Mouse (Mus musculus): ENCODE measurements around the gene Med13l. TPM values are rescaled to one million over a fixed set of nuclear protein-coding genes. Genes with fewer than 3 reads are reported as not detected.

Gene Med13l
- polyA plus RNA-seq, 1 experiment, result 7.3 TPM

- Histone ChIP-seq H3K36me3 (ENCODE audit: control insufficient read depth, insufficient read depth, low read length) (no peaks in the 10 kb centered on the region), H3K4me3 (ENCODE audit: control insufficient read depth, low read depth, low read length) (no peak overlapping the region), H3K4me1 (ENCODE audit: control insufficient read depth, insufficient read depth, low read length) (peaks cover 9% of the 10 kb centered on the region), H3K27ac (ENCODE audit: control insufficient read depth, insufficient read depth, low read depth, low read length) (no peak overlapping the region), H3K27me3 (ENCODE audit: control insufficient read depth, insufficient read depth, low read length) (no peaks in the 10 kb centered on the region)
- TF ChIP-seq CTCF (IDR thresholded peaks at IDR 0.05; ENCODE audit: control insufficient read depth, insufficient read depth, insufficient replicate concordance, low read depth, low read length), result no peak
- no peak for TF ChIP-seq POLR2A (IDR thresholded peaks at IDR 0.05; ENCODE audit: control insufficient read depth, low read depth, low read length)
These were observed 97.9 kb downstream of the Med13l start for GRCm38 (mm10) chr5:118658256-118658837.

- Histone ChIP-seq H3K4me1 (ENCODE audit: control insufficient read depth, insufficient read depth, low read length) (peaks cover 9% of the 10 kb centered on the region), H3K27me3 (ENCODE audit: control insufficient read depth, insufficient read depth, low read length) (no peaks in the 10 kb centered on the region), H3K36me3 (ENCODE audit: control insufficient read depth, insufficient read depth, low read length) (no peaks in the 10 kb centered on the region), H3K27ac (ENCODE audit: control insufficient read depth, insufficient read depth, low read depth, low read length) (no peak overlapping the region), H3K4me3 (ENCODE audit: control insufficient read depth, low read depth, low read length) (no peak overlapping the region)
- TF ChIP-seq POLR2A (IDR thresholded peaks at IDR 0.05; ENCODE audit: control insufficient read depth, low read depth, low read length) (no peak), CTCF (IDR thresholded peaks at IDR 0.05; ENCODE audit: control insufficient read depth, insufficient read depth, insufficient replicate concordance, low read depth, low read length) (no peak)
These were observed 99.2 kb downstream of the Med13l start for GRCm38 (mm10) chr5:118659713-118660112.

- no peaks in the 10 kb centered on the region for H3K36me3 ChIP-seq (ENCODE audit: control insufficient read depth, insufficient read depth, low read length)
- H3K4me1 ChIP-seq (ENCODE audit: control insufficient read depth, insufficient read depth, low read length), result peaks cover 7% of the 10 kb centered on the region
- no peaks in the 10 kb centered on the region for H3K27me3 ChIP-seq (ENCODE audit: control insufficient read depth, insufficient read depth, low read length)
- no peak overlapping the region for H3K4me3 ChIP-seq (ENCODE audit: control insufficient read depth, low read depth, low read length)
- no peak for TF ChIP-seq CTCF (IDR thresholded peaks at IDR 0.05; ENCODE audit: control insufficient read depth, insufficient read depth, insufficient replicate concordance, low read depth, low read length)
- no peak for TF ChIP-seq POLR2A (IDR thresholded peaks at IDR 0.05; ENCODE audit: control insufficient read depth, low read depth, low read length)
- no peak overlapping the region for H3K27ac ChIP-seq (ENCODE audit: control insufficient read depth, insufficient read depth, low read depth, low read length)
These were observed 101.3 kb downstream of the Med13l start for GRCm38 (mm10) chr5:118661751-118662150.

GRCm38 (mm10) chr5:118663999-118664398, 103.5 kb downstream of the Med13l start:
- Histone ChIP-seq H3K4me1 (ENCODE audit: control insufficient read depth, insufficient read depth, low read length) (peaks cover 2% of the 10 kb centered on the region; the same call in 1 of the 2 replicates), H3K27me3 (ENCODE audit: control insufficient read depth, insufficient read depth, low read length) (no peaks in the 10 kb centered on the region), H3K27ac (ENCODE audit: control insufficient read depth, insufficient read depth, low read depth, low read length) (no peak overlapping the region), H3K36me3 (ENCODE audit: control insufficient read depth, insufficient read depth, low read length) (no peaks in the 10 kb centered on the region), H3K4me3 (ENCODE audit: control insufficient read depth, low read depth, low read length) (no peak overlapping the region)
- TF ChIP-seq CTCF (IDR thresholded peaks at IDR 0.05; ENCODE audit: control insufficient read depth, insufficient read depth, insufficient replicate concordance, low read depth, low read length), result no peak
- TF ChIP-seq POLR2A (IDR thresholded peaks at IDR 0.05; ENCODE audit: control insufficient read depth, low read depth, low read length), result no peak

GRCm38 (mm10) chr5:118665023-118665422, 104.5 kb downstream of the Med13l start:
- TF ChIP-seq POLR2A (IDR thresholded peaks at IDR 0.05; ENCODE audit: control insufficient read depth, low read depth, low read length) (no peak), CTCF (IDR thresholded peaks at IDR 0.05; ENCODE audit: control insufficient read depth, insufficient read depth, insufficient replicate concordance, low read depth, low read length) (no peak)
- Histone ChIP-seq H3K27ac (ENCODE audit: control insufficient read depth, insufficient read depth, low read depth, low read length) (no peak overlapping the region), H3K4me3 (ENCODE audit: control insufficient read depth, low read depth, low read length) (no peak overlapping the region), H3K36me3 (ENCODE audit: control insufficient read depth, insufficient read depth, low read length) (no peaks in the 10 kb centered on the region), H3K4me1 (ENCODE audit: control insufficient read depth, insufficient read depth, low read length) (no peaks in the 10 kb centered on the region), H3K27me3 (ENCODE audit: control insufficient read depth, insufficient read depth, low read length) (no peaks in the 10 kb centered on the region)

GRCm38 (mm10) chr5:118666437-118667207, 106.1 kb downstream of the Med13l start:
- Histone ChIP-seq H3K4me3 (ENCODE audit: control insufficient read depth, low read depth, low read length) (no peak overlapping the region), H3K27me3 (ENCODE audit: control insufficient read depth, insufficient read depth, low read length) (no peaks in the 10 kb centered on the region), H3K36me3 (ENCODE audit: control insufficient read depth, insufficient read depth, low read length) (no peaks in the 10 kb centered on the region), H3K4me1 (ENCODE audit: control insufficient read depth, insufficient read depth, low read length) (no peaks in the 10 kb centered on the region), H3K27ac (ENCODE audit: control insufficient read depth, insufficient read depth, low read depth, low read length) (no peak overlapping the region)
- TF ChIP-seq CTCF (IDR thresholded peaks at IDR 0.05; ENCODE audit: control insufficient read depth, insufficient read depth, insufficient replicate concordance, low read depth, low read length), result no peak
- no peak for TF ChIP-seq POLR2A (IDR thresholded peaks at IDR 0.05; ENCODE audit: control insufficient read depth, low read depth, low read length)

- Histone ChIP-seq H3K4me3 (ENCODE audit: control insufficient read depth, low read depth, low read length) (no peak overlapping the region), H3K27ac (ENCODE audit: control insufficient read depth, insufficient read depth, low read depth, low read length) (no peak overlapping the region), H3K4me1 (ENCODE audit: control insufficient read depth, insufficient read depth, low read length) (no peaks in the 10 kb centered on the region), H3K27me3 (ENCODE audit: control insufficient read depth, insufficient read depth, low read length) (no peaks in the 10 kb centered on the region), H3K36me3 (ENCODE audit: control insufficient read depth, insufficient read depth, low read length) (no peaks in the 10 kb centered on the region)
- TF ChIP-seq CTCF (IDR thresholded peaks at IDR 0.05; ENCODE audit: control insufficient read depth, insufficient read depth, insufficient replicate concordance, low read depth, low read length) (no peak), POLR2A (IDR thresholded peaks at IDR 0.05; ENCODE audit: control insufficient read depth, low read depth, low read length) (no peak)
These were observed 107.4 kb downstream of the Med13l start for GRCm38 (mm10) chr5:118667863-118668262.

Measured in testis, adult 2 months (tissue).